Mouse (Mus musculus) heart, embryonic 12.5 days (tissue): ENCODE results near the gene Mrpl38. TPM values are rescaled to one million over a fixed set of nuclear protein-coding genes. Genes with fewer than 3 reads are reported as not detected.
A peak's percentile ranks its signal among the peaks of the same experiment; 100 is the strongest.
"Not testable (repeated sequence)": the region's sequence is repeated elsewhere in the genome, so short reads cannot be mapped to it uniquely, and the experiment has no call there.

Source experiments
- ATAC-seq: fragments of 200-750 bp; cut with Nextera tagmentation; 2 replicates; pipeline ENCODE4 v1.8.0; 2017; ENCODE audit warnings: moderate TSS enrichment, moderate library complexity; ENCODE audit not compliant: insufficient number of reproducible peaks, low FRiP score
- H3K27ac ChIP-seq: fragments of 300-500 bp; sonication (generic); 2 replicates; pipeline ENCODE4 v1.5.1; 2016; ENCODE audit warnings: mild to moderate bottlenecking, moderate library complexity; ENCODE audit not compliant: poor library complexity, severe bottlenecking
- H3K27me3 ChIP-seq: fragments of 300-500 bp; sonication (generic); replicated peaks from 2 replicates; pipeline ENCODE4 v1.6.1; 2016; ENCODE audit warnings: mild to moderate bottlenecking, moderate library complexity
- H3K36me3 ChIP-seq: fragments of 300-500 bp; sonication (generic); 2 replicates; pipeline ENCODE4 v1.6.1; 2016; ENCODE audit warnings: mild to moderate bottlenecking, moderate library complexity
- H3K4me1 ChIP-seq: fragments of 300-500 bp; sonication (generic); replicated peaks from 2 replicates; pipeline ENCODE4 v1.6.1; 2016; ENCODE audit warnings: mild to moderate bottlenecking
- H3K4me2 ChIP-seq: fragments of 300-500 bp; sonication (generic); 2 replicates; pipeline ENCODE4 v1.6.1; 2016; ENCODE audit warnings: mild to moderate bottlenecking, moderate library complexity
- H3K4me3 ChIP-seq: fragments of 300-500 bp; sonication (generic); 2 replicates; pipeline ENCODE4 v1.5.1; 2016; ENCODE audit warnings: mild to moderate bottlenecking
- H3K9ac ChIP-seq: fragments of 300-500 bp; sonication (generic); 2 replicates; pipeline ENCODE4 v1.6.1; 2016; ENCODE audit warnings: mild to moderate bottlenecking, moderate library complexity
- H3K9me3 ChIP-seq: fragments of 300-500 bp; sonication (generic); replicated peaks from 2 replicates; pipeline ENCODE4 v1.6.1; 2016; ENCODE audit warnings: mild to moderate bottlenecking, moderate library complexity
- WGBS: fragments of 180-500 bp; shearing (Covaris S2); methylation state at CpG from one replicate; pipeline ENCODE4 v1.1.7; 2016; 5-methylcytosine and 5-hydroxymethylcytosine counted together
- polyA plus RNA-seq: library from polyadenylated mRNA; unstranded; fragments of >200 nt; fragmentation: Nextera tagmentation; extraction: Ambion mirVana; gene quantifications from 2 replicates; pipeline ENCODE4 v1.2.1, GENCODE M21; 2016

Gene Mrpl38
- polyA plus RNA-seq, 1 experiment from 2014 or later, result 85.0 TPM

GRCm38 (mm10) chr11:116127986-116128385, 10.7 kb downstream of the Mrpl38 start:
- no peak overlapping the region for H3K27ac ChIP-seq

GRCm38 (mm10) chr11:116127156-116127980, 11.3 kb downstream of the Mrpl38 start, which contains the start of gene Trim47:
Trim47 (minus strand) TSS chr11:116127210.
- Histone ChIP-seq H3K9ac (peak within 1 kb of the TSS; percentile 49), H3K9me3 (peaks cover 4% of the 10 kb centered on the region; the same call in 1 of the 2 replicates), H3K4me2 (peak within 1 kb of the TSS; percentile 51), H3K4me1 (peaks cover 35% of the 10 kb centered on the region), H3K4me3 (no peak within 1 kb of the TSS), H3K36me3 (peaks cover 47% of the 10 kb centered on the region), H3K27me3 (no peaks in the 10 kb centered on the region), H3K27ac (peak within 1 kb of the TSS; percentile 28)
- 29% methylated on average over 23 of the region's 23 CpGs for WGBS
- ATAC-seq, result peak; percentile 62

More at GRCm38 (mm10) chr11:116127986-116128385, 10.7 kb downstream of the Mrpl38 start:
- WGBS, result 78% methylated on average over 9 of the region's 9 CpGs
- Histone ChIP-seq H3K4me3 (no peak overlapping the region), H3K9me3 (peaks cover 4% of the 10 kb centered on the region; the same call in 1 of the 2 replicates), H3K4me2 (0 out of 2 replicates have a peak overlapping the region, but pooled peaks have one; percentile 51), H3K4me1 (peaks cover 35% of the 10 kb centered on the region), H3K9ac (peak overlapping the region; percentile 49), H3K36me3 (peaks cover 46% of the 10 kb centered on the region), H3K27me3 (no peaks in the 10 kb centered on the region)
- ATAC-seq, result no peak

GRCm38 (mm10) chr11:116126261-116126660, 12.4 kb downstream of the Mrpl38 start:
- Histone ChIP-seq H3K27ac (no peak overlapping the region), H3K9ac (no peak overlapping the region), H3K9me3 (peaks cover 4% of the 10 kb centered on the region; the same call in 1 of the 2 replicates), H3K27me3 (no peaks in the 10 kb centered on the region), H3K4me1 (peaks cover 28% of the 10 kb centered on the region), H3K4me2 (no peak overlapping the region), H3K4me3 (no peak overlapping the region), H3K36me3 (peaks cover 46% of the 10 kb centered on the region)
- ATAC-seq, result no peak
- WGBS, result 91% methylated on average over 15 of the region's 15 CpGs

GRCm38 (mm10) chr11:116121731-116122245, 16.9 kb downstream of the Mrpl38 start:
- H3K4me3 ChIP-seq, H3K27me3 ChIP-seq, H3K4me1 ChIP-seq, ATAC-seq, H3K27ac ChIP-seq, H3K9me3 ChIP-seq, H3K4me2 ChIP-seq, H3K9ac ChIP-seq: not testable (repeated sequence)
- H3K36me3 ChIP-seq, result peaks cover 50% of the 10 kb centered on the region
- WGBS, result 88% methylated on average over 8 of the region's 8 CpGs

- no peaks in the 10 kb centered on the region for H3K27me3 ChIP-seq
- no peak overlapping the region for H3K9ac ChIP-seq
- no peak overlapping the region for H3K4me2 ChIP-seq
- no peaks in the 10 kb centered on the region for H3K4me1 ChIP-seq
- no peak for ATAC-seq
- H3K9me3 ChIP-seq, result 0 out of 2 replicates have a peak, but pooled peaks cover 3% of the 10 kb centered on the region
- H3K27ac ChIP-seq, result no peak overlapping the region
- no peak overlapping the region for H3K4me3 ChIP-seq
- peaks cover 18% of the 10 kb centered on the region for H3K36me3 ChIP-seq
These were observed 20.8 kb downstream of the Mrpl38 start for GRCm38 (mm10) chr11:116117819-116118218.

- 63% methylated on average over 12 of the region's 12 CpGs for WGBS
- no peak for ATAC-seq
- Histone ChIP-seq H3K4me2 (no peak overlapping the region), H3K4me3 (no peak overlapping the region), H3K9ac (no peak overlapping the region), H3K27me3 (no peaks in the 10 kb centered on the region), H3K4me1 (no peaks in the 10 kb centered on the region), H3K27ac (peak overlapping the region; percentile 25; the same call in 1 of the 2 replicates), H3K36me3 (peaks cover 12% of the 10 kb centered on the region), H3K9me3 (0 out of 2 replicates have a peak, but pooled peaks cover 3% of the 10 kb centered on the region)
These were observed 21.4 kb downstream of the Mrpl38 start for GRCm38 (mm10) chr11:116117241-116117640.

- no peak overlapping the region for H3K4me2 ChIP-seq
- no peak overlapping the region for H3K27ac ChIP-seq
- no peak overlapping the region for H3K9ac ChIP-seq
- no peak overlapping the region for H3K4me3 ChIP-seq
- no peaks in the 10 kb centered on the region for H3K9me3 ChIP-seq
- peaks cover 34% of the 10 kb centered on the region for H3K4me1 ChIP-seq
- no peaks in the 10 kb centered on the region; the same call in 1 of the 2 replicates for H3K36me3 ChIP-seq
- 84% methylated on average over 19 of the region's 19 CpGs for WGBS
- H3K27me3 ChIP-seq, result 0 out of 2 replicates have a peak, but pooled peaks cover 3% of the 10 kb centered on the region
- no peak for ATAC-seq
These were observed 27.0 kb downstream of the Mrpl38 start for GRCm38 (mm10) chr11:116111611-116112203.

- Histone ChIP-seq H3K27ac (peak overlapping the region; percentile 74; the same call in 1 of the 2 replicates), H3K36me3 (peaks cover 2% of the 10 kb centered on the region; the same call in 1 of the 2 replicates), H3K4me3 (peak overlapping the region; percentile 83; the same call in 1 of the 2 replicates), H3K9me3 (no peaks in the 10 kb centered on the region), H3K9ac (0 out of 2 replicates have a peak overlapping the region, but pooled peaks have one; percentile 96), H3K4me2 (peak overlapping the region; percentile 89), H3K4me1 (peaks cover 40% of the 10 kb centered on the region), H3K27me3 (0 out of 2 replicates have a peak, but pooled peaks cover 3% of the 10 kb centered on the region)
- ATAC-seq, result no peak
- 78% methylated on average over 4 of the region's 4 CpGs for WGBS
These were observed 27.6 kb downstream of the Mrpl38 start for GRCm38 (mm10) chr11:116111067-116111466.

GRCm38 (mm10) chr11:116110540-116110939, 28.1 kb downstream of the Mrpl38 start:
- H3K9ac ChIP-seq, result peak overlapping the region; percentile 96
- 0 out of 2 replicates have a peak, but pooled peaks cover 3% of the 10 kb centered on the region for H3K27me3 ChIP-seq
- peaks cover 45% of the 10 kb centered on the region for H3K4me1 ChIP-seq
- WGBS, result 14% methylated on average over 10 of the region's 10 CpGs
- ATAC-seq, result peak; percentile 15; the same call in 1 of the 2 replicates
- peak overlapping the region; percentile 89 for H3K4me2 ChIP-seq
- no peaks in the 10 kb centered on the region for H3K9me3 ChIP-seq
- peak overlapping the region; percentile 74 for H3K27ac ChIP-seq
- peak overlapping the region; percentile 83 for H3K4me3 ChIP-seq
- peaks cover 7% of the 10 kb centered on the region for H3K36me3 ChIP-seq

- ATAC-seq, result peak; percentile 83
- Histone ChIP-seq H3K27ac (peak overlapping the region; percentile 74), H3K36me3 (peaks cover 10% of the 10 kb centered on the region), H3K4me2 (peak overlapping the region; percentile 89), H3K9me3 (no peaks in the 10 kb centered on the region), H3K4me3 (peak overlapping the region; percentile 83), H3K27me3 (0 out of 2 replicates have a peak, but pooled peaks cover 3% of the 10 kb centered on the region), H3K9ac (peak overlapping the region; percentile 96), H3K4me1 (peaks cover 46% of the 10 kb centered on the region)
- under 1% methylated on average over 30 of the region's 35 CpGs for WGBS
These were observed 28.5 kb downstream of the Mrpl38 start for GRCm38 (mm10) chr11:116110131-116110530.
